Mouse (Mus musculus): Measurements from ENCODE around the gene Olfr502.

Olfr502 gene

GRCm38 (mm10) chr7:108524965-108525364, at the start of gene Olfr502:
TSS of gene Olfr502 (minus strand) at chr7:108525065.
- in situ Hi-C loops (cut with MboI, MseI): loop anchor here in 1 of 2 experiments (25.0 kb wide), 1 partner anchor 1963 kb away; no protein-coding TSS in a partner anchor

GRCm38 (mm10) chr7:108565693-108566092, 40.8 kb upstream of the Olfr502 start, which contains the start of gene Olfr504:
TSS of gene Olfr504 (minus strand) at chr7:108565793.
- in situ Hi-C loops (cut with MboI, MseI): no loop called here

DNA sequence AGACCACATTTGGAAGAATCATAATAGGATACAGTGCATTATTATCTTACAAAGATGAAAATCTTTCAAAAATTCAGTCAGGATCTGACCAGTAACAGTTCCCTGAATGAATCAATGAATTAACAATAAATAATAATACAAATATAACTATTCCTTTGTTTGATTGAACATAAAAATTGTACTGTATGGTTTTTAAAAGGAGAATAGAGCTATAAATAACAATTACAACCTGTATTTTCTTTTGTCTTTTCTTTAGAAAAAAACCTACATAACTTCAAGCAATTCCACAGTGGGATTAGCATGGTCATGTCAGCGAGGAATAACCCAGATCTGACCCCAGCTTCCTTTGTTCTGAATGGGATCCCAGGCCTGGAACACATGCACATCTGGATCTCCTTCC, 19.4 kb upstream of the Olfr502 start, which contains the start of gene Olfr503:
Gene Olfr503 (plus strand): TSS at position 301 of the 400 bp plus-strand sequence.
- in situ Hi-C loops (cut with MboI, MseI): loop anchor here in 1 of 2 experiments (25.0 kb wide), 1 partner anchor 1982 kb away; no protein-coding TSS in a partner anchor

DNA sequence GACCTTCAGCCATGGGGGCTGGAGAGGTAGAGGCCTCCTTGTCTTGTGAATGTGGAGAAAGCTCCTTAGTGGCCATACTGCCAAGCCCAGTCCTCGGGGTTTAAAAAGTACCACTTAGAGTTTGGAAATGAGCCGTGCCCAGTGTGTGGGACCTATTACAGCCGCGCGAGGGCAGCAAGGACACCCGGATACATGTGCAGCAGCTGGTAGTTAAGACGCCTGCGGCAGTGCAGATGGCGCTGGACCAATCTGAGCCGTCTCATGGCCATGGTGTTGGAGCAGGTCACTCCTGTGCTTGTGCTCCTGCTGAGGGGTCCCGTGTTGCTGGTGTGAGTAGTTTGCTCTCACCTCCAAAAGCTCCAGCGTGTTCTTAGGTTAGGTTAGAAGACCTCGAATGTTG, 17.6 kb upstream of the Olfr502 start:
- in situ Hi-C loops (cut with MboI, MseI): loop anchor here in 1 of 2 experiments (25.0 kb wide), 1 partner anchor 1980 kb away; no protein-coding TSS in a partner anchor

Data from T-helper 17 cell (primary cell).